Mouse (Mus musculus) forebrain, embryonic 14.5 days (tissue): Measurements from ENCODE around the gene Gm5936. TPM values are rescaled to one million over a fixed set of nuclear protein-coding genes. Genes with fewer than 3 reads are reported as not detected.
A peak's percentile ranks its signal among the peaks of the same experiment; 100 is the strongest.
"Not testable (repeated sequence)": the region's sequence is repeated elsewhere in the genome, so short reads cannot be mapped to it uniquely, and the experiment has no call there.

Source experiments
- ATAC-seq: fragments of 200-750 bp; cut with Nextera tagmentation; 2 replicates; pipeline ENCODE4 v1.8.0; 2017; ENCODE audit warnings: mild to moderate bottlenecking, moderate library complexity
- DNase-seq: peaks from one replicate; pipeline ENCODE4 v3.0.0-alpha.2; 2015; ENCODE audit warnings: low spot score
- H3K27ac ChIP-seq: fragments of 300-500 bp; sonication (generic); 2 replicates; pipeline ENCODE4 v1.5.1; 2014; ENCODE audit warnings: low read depth, mild to moderate bottlenecking, control low read depth, low read length, moderate library complexity
- H3K27me3 ChIP-seq: fragments of 300-500 bp; sonication (generic); replicated peaks from 2 replicates; pipeline ENCODE4 v1.6.1; 2014; ENCODE audit warnings: low read length, control low read depth, mixed read lengths; ENCODE audit not compliant: control insufficient read depth, insufficient read depth
- H3K36me3 ChIP-seq: fragments of 300-500 bp; sonication (generic); 2 replicates; pipeline ENCODE4 v1.6.1; 2014; ENCODE audit warnings: low read length, control low read depth; ENCODE audit not compliant: control insufficient read depth, insufficient read depth
- H3K4me1 ChIP-seq: fragments of 300-500 bp; sonication (generic); 2 replicates; pipeline ENCODE4 v1.6.1; 2014; ENCODE audit warnings: antibody characterized with exemption, low read length, control low read depth; ENCODE audit not compliant: control insufficient read depth, insufficient read depth
- H3K4me2 ChIP-seq: fragments of 300-500 bp; sonication (generic); 2 replicates; pipeline ENCODE4 v1.6.1; 2014; ENCODE audit warnings: mild to moderate bottlenecking, control low read depth, low read length
- H3K4me3 ChIP-seq: fragments of 300-500 bp; sonication (generic); 2 replicates; pipeline ENCODE4 v1.5.1; 2014; ENCODE audit warnings: low read depth, low read length, control low read depth
- H3K9ac ChIP-seq: fragments of 300-500 bp; sonication (generic); 2 replicates; pipeline ENCODE4 v1.6.1; 2014; ENCODE audit warnings: mild to moderate bottlenecking, low read length, control low read depth, moderate library complexity
- H3K9me3 ChIP-seq: fragments of 300-500 bp; sonication (generic); replicated peaks from 2 replicates; pipeline ENCODE4 v1.6.1; 2016; ENCODE audit warnings: low read length, control low read depth, mixed read lengths; ENCODE audit not compliant: control insufficient read depth
- WGBS: fragments of 180-500 bp; shearing (Covaris S2); extraction: QIAGEN DNeasy Blood & Tissue Kit; methylation state at CpG from one replicate; pipeline ENCODE4 v1.1.7; 2014; 5-methylcytosine and 5-hydroxymethylcytosine counted together
- polyA plus RNA-seq: library from polyadenylated mRNA; unstranded; fragments of >200 nt; fragmentation: Nextera tagmentation; extraction: Ambion mirVana; gene quantifications from 2 replicates; pipeline ENCODE4 v1.2.1, GENCODE M21; 2014

The Gm5936 gene
- polyA plus RNA-seq, result 0.18 TPM in 1 of 2 replicates, not detected in the other

GRCm38 (mm10) chrX:74836842-74837522 lies at the start of gene Gm5936:
Gm5936 (plus strand) TSS chrX:74837196.
- DNase-seq (peak; percentile 9), ATAC-seq (peak; percentile 29; the same call in 1 of the 2 replicates)
- not testable (repeated sequence) for H3K4me1 ChIP-seq, H3K4me3 ChIP-seq, H3K9ac ChIP-seq, H3K27ac ChIP-seq, H3K27me3 ChIP-seq, H3K4me2 ChIP-seq, H3K36me3 ChIP-seq, H3K9me3 ChIP-seq
- WGBS, result 55% methylated on average over 2 of the region's 5 CpGs

- ATAC-seq, H3K4me3 ChIP-seq: not testable (repeated sequence)
- 89% methylated on average over 12 of the region's 12 CpGs for WGBS
Observed at GRCm38 (mm10) chrX:74856104-74856503, 19.1 kb downstream of the Gm5936 start.

GRCm38 (mm10) chrX:74880123-74880522 lies 43.1 kb downstream of the Gm5936 start:
- WGBS, result 54% methylated on average over 4 of the region's 6 CpGs
- not testable (repeated sequence) for H3K9ac ChIP-seq, DNase-seq, H3K4me1 ChIP-seq, H3K27ac ChIP-seq, H3K27me3 ChIP-seq, H3K4me3 ChIP-seq, H3K9me3 ChIP-seq, H3K4me2 ChIP-seq, H3K36me3 ChIP-seq
- ATAC-seq, result peak; percentile 54; the same call in 1 of the 2 replicates

More at GRCm38 (mm10) chrX:74856104-74856503, 19.1 kb downstream of the Gm5936 start:
- H3K4me2 ChIP-seq, H3K9ac ChIP-seq, H3K4me1 ChIP-seq, H3K27me3 ChIP-seq, H3K36me3 ChIP-seq, H3K27ac ChIP-seq, DNase-seq, H3K9me3 ChIP-seq: not testable (repeated sequence)

Other genes starting within 250 kb of the Gm5936 start
- gene Olfr1325, start 244.5 kb upstream of the Gm5936 start, polyA plus RNA-seq, result not detected in 2 replicates
- gene Gm5640, start 191.6 kb upstream of the Gm5936 start, polyA plus RNA-seq, result 0.08 and 0.27 TPM in 2 replicates
- gene Gm6890, start 96.3 kb upstream of the Gm5936 start, polyA plus RNA-seq, result not detected in 2 replicates
- gene Gab3, start 248.3 kb downstream of the Gm5936 start, polyA plus RNA-seq, result 0.84 and 1.0 TPM in 2 replicates